Mouse (Mus musculus) forebrain, embryonic 16.5 days (tissue): Measurements from ENCODE around the gene Cdc16. TPM values are rescaled to one million over a fixed set of nuclear protein-coding genes. Genes with fewer than 3 reads are reported as not detected.

Source experiments
- ATAC-seq: fragments of 200-750 bp; cut with Nextera tagmentation; 2 replicates; pipeline ENCODE4 v1.8.0; 2017; ENCODE audit warnings: mild to moderate bottlenecking, moderate library complexity
- H3K27ac ChIP-seq: fragments of 300-500 bp; sonication (generic); 2 replicates; pipeline ENCODE4 v1.5.1; 2014; ENCODE audit warnings: low read length, control low read depth
- H3K27me3 ChIP-seq: fragments of 300-500 bp; sonication (generic); replicated peaks from 2 replicates; pipeline ENCODE4 v1.6.1; 2014; ENCODE audit warnings: low read length; ENCODE audit not compliant: control insufficient read depth, insufficient read depth
- H3K36me3 ChIP-seq: fragments of 300-500 bp; sonication (generic); 2 replicates; pipeline ENCODE4 v1.6.1; 2014; ENCODE audit not compliant: control insufficient read depth, insufficient read depth
- H3K4me1 ChIP-seq: fragments of 300-500 bp; sonication (generic); replicated peaks from 2 replicates; pipeline ENCODE4 v1.6.1; 2014; ENCODE audit warnings: low read length; ENCODE audit not compliant: control insufficient read depth, insufficient read depth
- H3K4me2 ChIP-seq: fragments of 300-500 bp; sonication (generic); 2 replicates; pipeline ENCODE4 v1.6.1; 2014; ENCODE audit warnings: mild to moderate bottlenecking, low read length, control low read depth
- H3K4me3 ChIP-seq: fragments of 300-500 bp; sonication (generic); replicated peaks from 2 replicates; pipeline ENCODE4 v1.5.1; 2014; ENCODE audit warnings: mild to moderate bottlenecking, low read length, control low read depth
- H3K9ac ChIP-seq: fragments of 300-500 bp; sonication (generic); replicated peaks from 2 replicates; pipeline ENCODE4 v1.6.1; 2014; ENCODE audit warnings: low read depth, low read length, control low read depth
- H3K9me3 ChIP-seq: fragments of 300-500 bp; sonication (generic); 2 replicates; pipeline ENCODE4 v1.6.1; 2016; ENCODE audit warnings: low read length; ENCODE audit not compliant: control insufficient read depth
- WGBS: fragments of 180-500 bp; shearing (Covaris S2); extraction: QIAGEN DNeasy Blood & Tissue Kit; methylation state at CpG from one replicate; pipeline ENCODE4 v1.1.7; 2014; 5-methylcytosine and 5-hydroxymethylcytosine counted together
- polyA plus RNA-seq: library from polyadenylated mRNA; unstranded; fragments of >200 nt; fragmentation: Nextera tagmentation; extraction: Ambion mirVana; gene quantifications from 2 replicates; pipeline ENCODE4 v1.2.1, GENCODE M21; 2015

Gene Cdc16
- polyA plus RNA-seq, 1 experiment from 2014 or later: 172 TPM

- H3K9ac ChIP-seq: no peak overlapping the region
- H3K27ac ChIP-seq: no peak overlapping the region
- no peaks in the 10 kb centered on the region for H3K27me3 ChIP-seq
- no peak for ATAC-seq
- H3K9me3 ChIP-seq: no peaks in the 10 kb centered on the region
- H3K36me3 ChIP-seq: no peaks in the 10 kb centered on the region
- no peak overlapping the region for H3K4me3 ChIP-seq
- no peak overlapping the region for H3K4me2 ChIP-seq
- WGBS: 17% methylated on average over 2 of the region's 2 CpGs
- H3K4me1 ChIP-seq: peaks cover 8% of the 10 kb centered on the region
Observed at GRCm38 (mm10) chr8:13753680-13754079, 3.8 kb upstream of the Cdc16 start.

DNA sequence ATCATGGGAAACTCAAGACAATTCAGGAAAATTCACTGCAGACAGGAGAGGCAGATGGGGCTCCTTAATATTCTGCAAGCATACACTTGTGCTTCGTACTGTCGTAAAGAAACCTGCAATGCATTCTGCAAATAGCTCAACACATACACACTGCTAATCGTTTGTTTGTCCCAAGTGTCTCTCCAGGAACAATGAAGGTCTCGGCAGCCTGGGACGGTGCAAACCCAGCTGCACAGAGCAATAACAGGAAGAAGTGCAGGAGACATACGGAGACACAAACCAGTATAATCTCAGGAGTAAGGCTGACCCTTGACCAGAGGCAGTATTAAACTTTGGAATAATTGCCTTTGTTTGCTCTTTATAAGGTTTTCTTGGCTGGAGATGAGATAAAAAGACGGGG lies 996 bp upstream of the Cdc16 start:
- WGBS: 55% methylated on average over 7 of the region's 7 CpGs
- no peak overlapping the region for H3K4me3 ChIP-seq
- H3K4me1 ChIP-seq: peaks cover 17% of the 10 kb centered on the region
- no peaks in the 10 kb centered on the region for H3K27me3 ChIP-seq
- ATAC-seq: no peak
- 0 out of 2 replicates have a peak, but pooled peaks cover 2% of the 10 kb centered on the region for H3K36me3 ChIP-seq
- H3K4me2 ChIP-seq: no peak overlapping the region
- no peak overlapping the region for H3K27ac ChIP-seq
- H3K9ac ChIP-seq: no peak overlapping the region
- no peaks in the 10 kb centered on the region for H3K9me3 ChIP-seq

DNA sequence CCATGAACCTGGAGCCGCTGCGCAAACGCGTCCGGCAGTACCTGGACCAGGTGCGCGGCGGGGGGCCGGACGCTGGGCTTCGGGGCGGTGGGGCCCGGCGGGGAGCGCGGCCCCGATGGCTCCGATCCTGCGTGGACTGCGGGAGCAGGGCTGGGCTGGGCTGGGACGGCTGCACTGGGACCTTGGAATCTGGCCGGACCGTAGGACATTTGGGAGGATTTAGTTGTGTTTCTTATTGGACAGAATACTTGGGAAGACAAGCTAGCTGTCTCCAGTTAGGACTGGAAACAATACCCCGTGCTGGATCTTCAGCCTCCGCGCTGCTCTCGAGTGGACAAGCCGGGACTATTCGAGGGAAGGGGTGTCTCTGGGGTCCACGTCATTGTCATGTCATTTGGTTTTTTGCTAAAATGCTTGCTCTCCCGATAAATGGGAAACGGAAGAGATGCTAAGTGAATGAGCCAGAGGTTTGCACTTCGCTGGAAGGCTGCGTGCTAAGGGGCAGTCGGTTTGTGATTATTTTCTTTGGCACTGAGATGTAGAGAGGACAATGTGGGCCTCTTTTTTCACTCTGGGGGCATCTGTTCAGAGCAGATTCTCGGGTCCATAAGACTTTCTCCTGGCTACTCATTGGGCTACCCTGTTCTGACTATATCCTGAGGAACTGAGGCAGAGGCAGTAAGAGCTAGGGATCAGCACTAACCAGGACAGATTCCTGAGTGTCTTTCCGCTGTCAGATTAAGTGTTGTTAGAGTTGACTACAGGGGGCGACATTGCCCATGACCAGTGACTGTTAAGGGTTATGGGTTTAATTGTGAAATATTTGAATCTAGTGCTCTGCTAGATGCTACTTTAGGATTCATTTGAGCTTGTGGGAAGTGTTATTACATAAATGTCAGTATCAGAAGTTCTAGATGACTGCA lies 590 bp downstream of the Cdc16 start:
- Histone ChIP-seq H3K4me3 (peak overlapping the region; percentile 87), H3K9ac (peak overlapping the region; percentile 86), H3K4me2 (peak overlapping the region; percentile 64), H3K4me1 (peaks cover 17% of the 10 kb centered on the region), H3K36me3 (peaks cover 13% of the 10 kb centered on the region), H3K27ac (peak overlapping the region; percentile 60; the same call in 1 of the 2 replicates), H3K9me3 (no peaks in the 10 kb centered on the region), H3K27me3 (no peaks in the 10 kb centered on the region)
- ATAC-seq: peak; percentile 61
- whole genome bisulfite sequencing: under 1% methylated on average over 38 of the region's 38 CpGs

GRCm38 (mm10) chr8:13769206-13769605 lies 11.7 kb downstream of the Cdc16 start:
- Histone ChIP-seq H3K4me1 (no peaks in the 10 kb centered on the region), H3K36me3 (peaks cover 75% of the 10 kb centered on the region), H3K9me3 (no peaks in the 10 kb centered on the region), H3K27ac (no peak overlapping the region), H3K9ac (no peak overlapping the region), H3K27me3 (no peaks in the 10 kb centered on the region), H3K4me2 (no peak overlapping the region), H3K4me3 (no peak overlapping the region)
- 89% methylated on average over 11 of the region's 11 CpGs for WGBS
- no peak for ATAC-seq

DNA sequence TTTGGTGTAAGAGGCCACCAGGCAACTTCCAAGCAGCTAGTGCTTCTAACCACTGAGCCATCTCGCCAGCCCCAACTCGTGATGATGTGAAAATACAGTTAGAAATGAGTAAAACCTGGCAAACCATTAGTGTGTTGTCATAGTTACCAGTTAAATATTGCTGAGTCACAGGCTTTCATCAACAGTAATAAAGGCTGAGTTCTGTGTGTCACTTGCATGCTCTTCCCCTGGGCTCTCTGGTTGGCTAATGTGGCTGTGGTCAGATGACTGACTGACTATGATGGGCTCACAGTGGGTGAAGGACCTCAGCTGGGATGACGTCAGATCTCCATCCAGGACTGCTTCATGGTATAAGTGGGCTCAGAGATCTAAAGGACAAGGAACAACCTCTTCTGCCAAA lies 23.1 kb downstream of the Cdc16 start:
- Histone ChIP-seq H3K4me2 (no peak overlapping the region), H3K4me3 (no peak overlapping the region), H3K36me3 (peaks cover 35% of the 10 kb centered on the region), H3K27ac (no peak overlapping the region), H3K9me3 (no peaks in the 10 kb centered on the region), H3K4me1 (peaks cover 7% of the 10 kb centered on the region), H3K9ac (no peak overlapping the region), H3K27me3 (no peaks in the 10 kb centered on the region)
- no peak for ATAC-seq
- 82% methylated on average over 3 of the region's 3 CpGs for WGBS

GRCm38 (mm10) chr8:13785250-13785763 lies 27.8 kb downstream of the Cdc16 start, which contains the start of gene Upf3a:
Gene Upf3a (plus strand): TSS chr8:13785615.
- peak within 1 kb of the TSS; percentile 77 for H3K4me2 ChIP-seq
- peaks cover 12% of the 10 kb centered on the region for H3K4me1 ChIP-seq
- H3K27ac ChIP-seq: peak within 1 kb of the TSS; percentile 94
- no peaks in the 10 kb centered on the region for H3K9me3 ChIP-seq
- peak; percentile 95 for ATAC-seq
- H3K27me3 ChIP-seq: no peaks in the 10 kb centered on the region
- WGBS: under 1% methylated on average over 47 of the region's 47 CpGs
- peak within 1 kb of the TSS; percentile 84 for H3K9ac ChIP-seq
- peak within 1 kb of the TSS; percentile 78 for H3K4me3 ChIP-seq
- peaks cover 6% of the 10 kb centered on the region for H3K36me3 ChIP-seq

DNA sequence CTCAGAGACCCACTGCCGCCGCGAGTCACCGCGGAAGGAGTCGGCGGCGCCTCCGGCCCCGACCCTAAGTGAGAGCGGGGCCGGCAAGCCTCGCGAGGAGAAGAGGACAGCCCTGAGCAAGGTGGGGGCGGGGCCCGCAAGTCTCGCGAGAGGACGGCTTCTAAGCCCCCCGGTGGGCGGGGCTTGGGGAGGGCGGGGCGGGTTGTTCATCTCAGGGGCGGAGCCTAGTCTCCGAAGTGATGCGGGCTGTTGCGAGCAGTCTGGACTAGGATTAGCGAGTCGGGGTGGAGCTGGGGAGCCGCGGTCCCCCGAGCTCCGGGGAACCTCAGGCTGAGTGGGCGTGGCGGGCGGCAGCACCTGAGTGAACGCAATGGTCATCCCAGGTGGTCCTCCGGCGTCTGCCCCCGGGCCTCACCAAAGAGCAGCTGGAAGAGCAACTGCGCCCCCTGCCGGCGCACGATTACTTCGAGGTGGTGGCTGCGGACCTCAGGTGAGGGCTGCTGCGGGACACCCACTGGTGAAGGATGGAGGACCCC lies 28.4 kb downstream of the Cdc16 start:
- Histone ChIP-seq H3K9ac (peak overlapping the region; percentile 84), H3K9me3 (no peaks in the 10 kb centered on the region), H3K36me3 (peaks cover 2% of the 10 kb centered on the region), H3K27ac (peak overlapping the region; percentile 94), H3K4me3 (peak overlapping the region; percentile 78), H3K4me2 (peak overlapping the region; percentile 77), H3K4me1 (peaks cover 12% of the 10 kb centered on the region), H3K27me3 (no peaks in the 10 kb centered on the region)
- under 1% methylated on average over 46 of the region's 47 CpGs for WGBS
- peak; percentile 95 for ATAC-seq

GRCm38 (mm10) chr8:13789606-13790005 lies 32.1 kb downstream of the Cdc16 start:
- no peak for ATAC-seq
- Histone ChIP-seq H3K4me2 (no peak overlapping the region), H3K36me3 (peaks cover 4% of the 10 kb centered on the region; the same call in 1 of the 2 replicates), H3K9me3 (no peaks in the 10 kb centered on the region), H3K27ac (no peak overlapping the region), H3K27me3 (no peaks in the 10 kb centered on the region), H3K4me1 (peaks cover 10% of the 10 kb centered on the region), H3K9ac (no peak overlapping the region), H3K4me3 (no peak overlapping the region)
- 94% methylated on average over 8 of the region's 8 CpGs for WGBS

GRCm38 (mm10) chr8:13793097-13793745 lies 35.7 kb downstream of the Cdc16 start:
- Histone ChIP-seq H3K4me2 (no peak overlapping the region), H3K36me3 (peaks cover 14% of the 10 kb centered on the region), H3K27me3 (no peaks in the 10 kb centered on the region), H3K9me3 (no peaks in the 10 kb centered on the region), H3K27ac (no peak overlapping the region), H3K4me1 (no peaks in the 10 kb centered on the region), H3K9ac (no peak overlapping the region), H3K4me3 (no peak overlapping the region)
- no peak for ATAC-seq
- 95% methylated on average over 8 of the region's 8 CpGs for WGBS
